Mouse (Mus musculus) retina, postnatal 7 days (tissue): ENCODE results near the gene Plxnb3.
"Not testable (repeated sequence)": the region's sequence is repeated elsewhere in the genome, so short reads cannot be mapped to it uniquely, and the experiment has no call there.

Experiments
- DNase-seq: peaks from one replicate; pipeline ENCODE4 v3.0.0-alpha.2; 2012; ENCODE audit warnings: low read depth, low spot score

Plxnb3 gene

GRCm38 (mm10) chrX:73756334-73757140 lies at the start of gene Plxnb3:
TSS of gene Plxnb3 (plus strand) at chrX:73757090.
- DNase-seq, result no peak

- DNase-seq, result no peak
These were observed 41.3 kb upstream of the Plxnb3 start for GRCm38 (mm10) chrX:73715476-73716108.

DNA sequence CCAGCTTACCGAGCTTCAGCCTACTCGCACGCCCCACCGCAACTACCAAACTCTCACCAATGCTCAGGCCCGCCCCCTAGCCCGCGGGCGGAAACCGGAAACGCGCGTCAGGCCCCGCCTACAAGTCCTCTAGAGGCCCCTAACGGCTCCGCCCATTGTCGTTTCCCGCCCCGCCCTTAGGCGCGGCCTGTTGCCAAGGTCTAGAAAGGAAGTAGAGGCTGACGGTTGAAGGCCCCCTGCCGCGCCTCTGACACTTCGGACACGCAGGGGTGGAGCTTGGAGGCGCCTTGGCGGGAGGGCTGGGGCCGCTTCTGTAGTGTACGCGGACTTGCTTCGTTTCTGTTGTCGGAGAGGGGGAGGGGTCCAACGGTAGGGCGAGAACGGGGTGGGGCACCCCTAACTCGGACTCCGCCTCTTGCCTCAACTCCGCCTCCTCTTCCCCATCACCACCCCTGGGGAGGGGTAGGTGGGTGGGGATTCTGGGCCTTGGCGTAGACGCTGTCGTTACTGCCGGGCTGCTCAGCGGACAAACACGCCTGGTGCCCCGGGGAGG lies 40.7 kb upstream of the Plxnb3 start, which contains the start of the genes Bcap31 and Abcd1:
Gene Bcap31, minus strand, starts transcription at position 67 of the 553 bp plus-strand sequence.
Gene Abcd1, plus strand, starts transcription at position 489 of the 553 bp plus-strand sequence.
- peak; percentile 86 for DNase-seq

GRCm38 (mm10) chrX:73716709-73717545 lies 40.0 kb upstream of the Plxnb3 start:
- no peak for DNase-seq

GRCm38 (mm10) chrX:73717667-73718066 lies 39.2 kb upstream of the Plxnb3 start:
- no peak for DNase-seq

DNA sequence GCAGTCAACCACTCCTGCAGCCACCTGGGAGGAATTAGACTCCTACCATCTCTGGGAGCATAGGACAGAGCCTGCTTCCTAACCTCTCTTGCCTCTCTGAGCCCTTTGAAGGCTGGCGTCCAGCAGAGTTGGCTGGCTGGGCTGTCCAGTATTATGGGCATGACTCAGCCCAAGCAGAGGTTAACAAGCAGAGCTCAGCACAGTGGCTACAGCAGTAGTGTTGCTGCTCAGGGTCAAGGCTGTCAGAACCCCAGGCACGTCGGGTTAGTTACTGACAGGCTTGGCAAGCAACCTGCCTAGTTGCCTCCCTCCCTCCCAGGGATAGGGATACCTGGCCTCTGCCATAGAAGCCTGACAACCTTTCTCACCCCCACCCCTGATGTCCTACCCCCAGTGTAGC lies 38.6 kb upstream of the Plxnb3 start:
- DNase-seq, result no peak

DNA sequence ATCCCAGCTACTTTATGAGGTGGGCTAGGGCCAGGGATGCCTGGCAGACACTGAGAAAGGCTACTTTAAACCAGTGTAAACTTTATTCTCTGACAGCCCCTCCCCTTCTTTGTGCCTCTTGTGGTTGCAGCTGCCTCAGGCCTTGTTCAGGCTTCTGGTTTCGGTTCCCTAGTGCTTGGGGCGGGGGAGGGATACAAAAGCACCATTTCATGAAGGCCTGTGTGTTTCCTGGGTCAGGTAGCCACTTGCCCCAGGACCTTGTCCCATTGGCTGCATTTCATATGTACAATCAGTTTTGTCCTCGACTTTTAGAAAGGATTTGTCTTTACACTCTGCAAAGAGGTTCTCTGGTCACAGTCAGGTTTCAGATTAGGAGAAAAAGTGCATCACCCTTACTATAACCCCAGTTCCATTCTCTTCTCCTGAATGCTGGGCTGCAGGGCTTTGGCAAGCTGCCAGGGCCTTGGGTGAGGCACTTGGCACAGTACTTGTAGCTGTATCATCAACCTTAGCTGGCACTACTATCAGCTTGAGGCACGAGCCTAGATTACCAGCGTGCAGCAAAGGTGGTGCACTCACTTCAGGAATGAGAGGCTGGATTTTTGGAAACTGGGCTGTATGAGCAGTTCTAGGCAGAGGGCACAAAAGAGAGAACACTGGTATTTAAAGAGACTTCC lies 38.1 kb upstream of the Plxnb3 start:
- DNase-seq, result no peak

GRCm38 (mm10) chrX:73730908-73731307 lies 26.0 kb upstream of the Plxnb3 start:
- no peak for DNase-seq

- DNase-seq, result no peak
These were observed 18.7 kb upstream of the Plxnb3 start for GRCm38 (mm10) chrX:73738155-73738554.

- no peak for DNase-seq
These were observed 17.7 kb upstream of the Plxnb3 start for GRCm38 (mm10) chrX:73739151-73739550.

DNA sequence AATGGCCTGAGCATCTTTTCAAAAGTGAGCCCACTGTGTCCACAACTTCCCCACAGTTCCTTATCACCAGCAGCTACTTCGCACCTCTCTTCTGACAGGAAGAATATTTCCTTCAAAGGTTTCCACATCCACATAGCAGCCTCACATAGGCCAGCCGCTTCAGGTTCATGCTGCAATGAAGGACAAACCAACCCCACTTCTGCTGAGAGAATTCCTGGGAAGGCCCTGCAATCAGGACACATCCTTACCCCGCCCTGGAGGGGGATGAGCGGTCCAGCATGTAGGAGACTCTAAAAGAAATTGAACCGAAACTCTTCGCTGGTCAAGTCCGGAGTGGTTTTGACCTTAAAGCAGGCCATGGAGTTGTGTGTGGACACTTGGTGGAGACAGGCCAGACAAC lies 17.0 kb upstream of the Plxnb3 start:
- DNase-seq, result not testable (repeated sequence)

- no peak for DNase-seq
These were observed 12.0 kb upstream of the Plxnb3 start for GRCm38 (mm10) chrX:73744774-73745481.

GRCm38 (mm10) chrX:73748977-73749376 lies 7.9 kb upstream of the Plxnb3 start:
- DNase-seq, result no peak

DNA sequence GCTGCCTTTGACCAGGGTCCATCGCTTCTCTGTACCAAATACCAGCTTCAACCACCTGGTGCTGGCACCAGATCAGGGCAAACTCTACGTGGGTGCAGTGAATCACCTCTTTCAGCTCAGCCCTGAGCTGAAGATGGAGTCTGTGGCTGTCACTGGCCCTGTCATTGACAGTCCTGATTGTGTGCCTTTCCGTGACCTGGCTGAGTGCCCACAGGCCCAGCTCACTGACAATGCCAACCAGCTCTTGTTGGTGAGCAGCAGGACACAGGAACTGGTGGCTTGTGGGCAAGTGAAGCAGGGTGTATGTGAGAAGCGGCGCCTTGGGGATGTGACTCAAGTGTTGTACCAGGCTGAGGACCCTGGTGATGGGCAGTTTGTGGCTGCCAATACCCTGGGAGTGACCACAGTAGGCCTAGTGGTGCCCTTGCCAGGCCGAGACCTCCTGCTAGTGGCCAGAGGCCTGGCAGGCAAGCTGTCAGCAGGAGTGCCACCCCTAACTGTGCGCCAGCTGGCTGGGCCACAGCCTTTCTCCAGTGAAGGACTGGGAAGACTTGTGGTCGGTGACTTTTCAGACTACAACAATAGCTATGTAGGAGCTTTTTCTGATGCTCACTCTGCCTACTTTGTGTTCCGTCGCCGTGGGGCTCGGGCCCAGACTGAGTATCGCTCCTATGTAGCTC lies 1.9 kb downstream of the Plxnb3 start:
- DNase-seq, result no peak

DNA sequence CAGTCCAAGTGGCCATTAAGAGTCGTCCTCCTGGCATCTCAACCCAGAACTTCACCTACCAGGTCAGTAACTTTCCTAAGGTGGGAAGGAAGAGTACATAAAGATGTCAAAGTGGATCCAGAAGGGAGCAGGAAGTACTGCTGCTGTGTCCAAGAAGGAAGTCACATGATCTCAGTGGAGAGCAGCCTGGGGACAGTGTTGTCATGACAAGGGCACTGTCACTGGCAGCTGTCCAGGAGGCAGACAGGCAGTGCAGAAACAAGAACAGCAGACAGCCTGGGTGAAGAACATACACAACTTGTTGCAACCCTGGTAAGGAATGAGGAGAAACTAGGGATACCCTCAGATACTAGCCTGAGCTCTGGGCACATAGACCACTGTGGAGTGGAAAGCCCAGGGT lies 8.4 kb downstream of the Plxnb3 start:
- no peak for DNase-seq

- no peak for DNase-seq
These were observed 10.4 kb downstream of the Plxnb3 start for GRCm38 (mm10) chrX:73767267-73767666.

GRCm38 (mm10) chrX:73774168-73774760 lies 17.4 kb downstream of the Plxnb3 start, which contains the start of gene Srpk3:
TSS of gene Srpk3 (plus strand) at chrX:73774405.
- no peak for DNase-seq

DNA sequence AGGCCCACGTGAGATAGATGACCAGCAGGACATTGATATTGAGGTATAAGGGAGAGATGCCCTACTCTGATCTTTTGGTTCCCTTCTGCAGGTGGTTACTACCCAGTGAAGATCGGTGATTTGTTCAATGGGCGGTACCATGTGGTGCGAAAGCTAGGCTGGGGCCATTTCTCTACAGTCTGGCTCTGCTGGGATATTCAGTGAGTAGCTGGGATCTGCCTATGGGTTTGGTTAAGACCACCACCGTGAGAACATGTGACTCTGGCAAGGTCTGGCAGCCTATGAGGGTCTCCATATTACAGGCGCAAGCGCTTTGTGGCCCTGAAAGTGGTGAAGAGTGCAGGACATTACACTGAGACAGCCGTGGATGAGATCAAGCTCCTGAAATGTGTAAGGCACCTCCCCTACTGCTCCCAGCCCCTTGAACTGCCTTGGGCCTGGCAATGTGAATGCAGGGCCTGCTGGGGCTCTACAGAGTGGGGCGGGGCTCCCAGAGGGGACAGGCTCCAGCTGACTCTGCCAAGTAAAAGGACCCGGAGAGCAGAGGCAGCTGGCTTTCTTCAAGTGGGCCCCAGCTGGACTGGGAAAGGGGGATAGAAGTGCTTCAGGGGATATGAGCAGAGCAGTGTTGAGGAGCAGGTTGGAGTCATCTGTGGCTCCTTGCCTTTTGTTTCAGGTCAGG lies 18.1 kb downstream of the Plxnb3 start:
- DNase-seq, result no peak

DNA sequence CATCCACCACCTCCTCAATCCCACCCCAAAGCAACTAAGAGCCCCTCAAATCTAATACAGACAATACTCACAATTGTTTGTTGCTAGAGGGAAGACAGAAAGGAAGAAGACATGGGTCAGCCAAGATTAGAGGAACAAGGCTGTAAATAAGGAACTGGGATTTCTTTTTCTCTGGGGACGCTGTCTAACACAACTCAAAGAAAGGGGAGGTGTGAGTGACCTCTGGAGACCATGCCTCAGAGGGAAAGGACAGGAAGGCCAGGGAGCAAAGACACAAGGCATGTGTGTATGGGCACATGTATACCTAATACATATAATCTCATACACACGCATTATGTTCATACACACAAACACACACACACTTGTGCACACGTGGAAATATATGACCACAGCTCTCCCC lies 25.3 kb downstream of the Plxnb3 start:
- no peak for DNase-seq
